Comparison of ENCODE assay signal across 13 mouse cellular contexts in the genomic region with DNA sequence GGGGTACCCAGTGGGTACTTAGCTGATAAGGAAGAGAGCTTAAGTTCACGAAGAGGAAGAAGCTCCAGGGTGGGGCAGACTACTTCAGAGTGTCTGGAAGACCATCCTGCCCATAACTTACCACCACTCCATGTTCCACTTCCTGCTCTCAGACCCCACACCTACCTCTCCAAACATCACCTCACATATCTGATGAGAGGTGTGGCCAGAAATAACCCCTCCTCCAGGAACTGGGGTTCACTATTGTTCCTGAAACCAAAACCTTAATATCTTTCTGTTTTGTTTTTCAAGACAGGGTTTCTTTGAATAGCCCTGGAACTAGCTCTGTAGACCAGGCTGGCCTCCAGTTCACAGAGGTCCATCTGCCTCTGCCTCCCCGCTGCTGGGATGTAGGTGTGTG. TPM values are rescaled to one million over a fixed set of nuclear protein-coding genes. Genes with fewer than 3 reads are reported as not detected.
DNase-seq lines count a peak whose midpoint lies in the region; ATAC-seq and TF ChIP-seq lines count a peak whose summit lies in the region.
"Had no signal": no experiment of that assay in that cellular context is flagged by ENCODE, and none has a peak within 500 bp of the region (broad histone marks: within the 10 kb centered on the region; RNA-seq: fewer than 3 reads in every experiment).

No protein-coding gene starts in this region.

- H3K4me1 ChIP-seq in embryonic facial prominence, embryonic 11.5 days (ENCODE audit: control insufficient read depth, insufficient read depth, low read length) = peaks cover 5% of the 10 kb centered on the region; the same call in 1 of the 2 replicates
- H3K4me1 ChIP-seq in forebrain, embryonic 13.5 days = peaks cover 87% of the 10 kb centered on the region
- peaks cover 50% of the 10 kb centered on the region for H3K4me1 ChIP-seq in hindbrain, postnatal 0 days (ENCODE audit: insufficient read depth, low read length)
- peaks cover 28% of the 10 kb centered on the region; the same call in 1 of the 2 replicates for H3K4me1 ChIP-seq in midbrain, postnatal 0 days (ENCODE audit: insufficient read depth, low read length)

- H3K9me3 ChIP-seq in embryonic facial prominence, embryonic 11.5 days (replicated peaks; ENCODE audit: control insufficient read depth, low read length) = no peaks in the 10 kb centered on the region
- no peaks in the 10 kb centered on the region for H3K9me3 ChIP-seq in forebrain, embryonic 13.5 days (replicated peaks)
- no peaks in the 10 kb centered on the region for H3K9me3 ChIP-seq in hindbrain, postnatal 0 days (ENCODE audit: low read length)
- no peaks in the 10 kb centered on the region for H3K9me3 ChIP-seq in midbrain, postnatal 0 days (ENCODE audit: low read length)
- H3K9me3 ChIP-seq: heart, embryonic 15.5 days had no signal

- H3K4me3 ChIP-seq in embryonic facial prominence, embryonic 11.5 days (ENCODE audit: low read depth, low read length) = no peak overlapping the region
- peak overlapping the region; percentile 12 for H3K4me3 ChIP-seq in forebrain, embryonic 13.5 days
- H3K4me3 ChIP-seq in hindbrain, postnatal 0 days (ENCODE audit: low read length) = no peak overlapping the region
- no peak overlapping the region for H3K4me3 ChIP-seq in midbrain, postnatal 0 days (ENCODE audit: low read depth, low read length)
- H3K4me3 ChIP-seq: heart, embryonic 15.5 days had no signal

- no peak overlapping the region for H3K9ac ChIP-seq in embryonic facial prominence, embryonic 11.5 days (replicated peaks; ENCODE audit: low read length)
- peak overlapping the region; percentile 49; the same call in 1 of the 2 replicates for H3K9ac ChIP-seq in forebrain, embryonic 13.5 days
- H3K9ac ChIP-seq in hindbrain, postnatal 0 days (replicated peaks; ENCODE audit: low read length) = no peak overlapping the region
- H3K9ac ChIP-seq in midbrain, postnatal 0 days (replicated peaks; ENCODE audit: low read length, poor library complexity, severe bottlenecking) = no peak overlapping the region; the same call in 1 of the 2 replicates
- H3K9ac ChIP-seq: heart, embryonic 15.5 days had no signal

- peaks cover 3% of the 10 kb centered on the region; the same call in 1 of the 2 replicates for H3K36me3 ChIP-seq in embryonic facial prominence, embryonic 11.5 days (replicated peaks; ENCODE audit: control insufficient read depth, insufficient read depth, low read depth, low read length)
- peaks cover 27% of the 10 kb centered on the region for H3K36me3 ChIP-seq in forebrain, embryonic 13.5 days (ENCODE audit: poor library complexity, severe bottlenecking)
- 0 out of 2 replicates have a peak, but pooled peaks cover 4% of the 10 kb centered on the region for H3K36me3 ChIP-seq in hindbrain, postnatal 0 days (ENCODE audit: insufficient read depth, low read length)
- H3K36me3 ChIP-seq in midbrain, postnatal 0 days (ENCODE audit: insufficient read depth, low read length) = no peaks in the 10 kb centered on the region
- H3K36me3 ChIP-seq: heart, embryonic 15.5 days had no signal

- 0 out of 2 replicates have a peak overlapping the region, but pooled peaks have one; percentile 31 for H3K27ac ChIP-seq in embryonic facial prominence, embryonic 11.5 days (replicated peaks; ENCODE audit: low read depth, low read length)
- peak overlapping the region; percentile 88 for H3K27ac ChIP-seq in forebrain, embryonic 13.5 days
- H3K27ac ChIP-seq in hindbrain, postnatal 0 days = peak overlapping the region; percentile 9; the same call in 1 of the 2 replicates
- no peak overlapping the region for H3K27ac ChIP-seq in midbrain, postnatal 0 days (ENCODE audit: low read depth, low read length)
- H3K27ac ChIP-seq: heart, embryonic 15.5 days; stomach, postnatal 0 days had no signal

- no peak for DNase-seq in embryonic facial prominence, embryonic 11.5 days (ENCODE audit: low spot score)
- no peak for DNase-seq in hindbrain, postnatal 0 days (ENCODE audit: low spot score)
- DNase-seq in midbrain, postnatal 0 days (ENCODE audit: low spot score) = no peak
- DNase-seq in cerebellum, postnatal 14 days = no peak
- no peak for DNase-seq in gastrocnemius, postnatal 10 days
- DNase-seq in spleen, postnatal 4 days (ENCODE audit: low spot score in 2 of 2) = no peak
- DNase-seq: layer of hippocampus, adult 9-11 months; liver had no signal

- 74% methylated on average over 2 of the region's 2 CpGs for WGBS in embryonic facial prominence, embryonic 11.5 days
- WGBS in forebrain, embryonic 13.5 days = 72% methylated on average over 2 of the region's 2 CpGs
- WGBS in hindbrain, postnatal 0 days = 80% methylated on average over 2 of the region's 2 CpGs
- WGBS in midbrain, postnatal 0 days = 69% methylated on average over 2 of the region's 2 CpGs

- no peak for TF ChIP-seq CTCF in hindbrain, postnatal 0 days (IDR thresholded peaks at IDR 0.05; ENCODE audit: low read depth)
- TF ChIP-seq CTCF in midbrain, postnatal 0 days (IDR thresholded peaks at IDR 0.05) = no peak

- H3K27me3 ChIP-seq in embryonic facial prominence, embryonic 11.5 days (ENCODE audit: control insufficient read depth, insufficient read depth, low read length) = no peaks in the 10 kb centered on the region
- no peaks in the 10 kb centered on the region for H3K27me3 ChIP-seq in forebrain, embryonic 13.5 days
- no peaks in the 10 kb centered on the region for H3K27me3 ChIP-seq in hindbrain, postnatal 0 days (ENCODE audit: insufficient read depth, low read length)
- no peaks in the 10 kb centered on the region for H3K27me3 ChIP-seq in midbrain, postnatal 0 days (ENCODE audit: insufficient read depth, low read length)

- 0 out of 2 replicates have a peak overlapping the region, but pooled peaks have one; percentile 2 for H3K4me2 ChIP-seq in embryonic facial prominence, embryonic 11.5 days (ENCODE audit: low read depth, low read length)
- peak overlapping the region; percentile 81 for H3K4me2 ChIP-seq in forebrain, embryonic 13.5 days
- H3K4me2 ChIP-seq in hindbrain, postnatal 0 days (ENCODE audit: low read depth, low read length) = peak overlapping the region; percentile 31; the same call in 1 of the 2 replicates
- H3K4me2 ChIP-seq in midbrain, postnatal 0 days (ENCODE audit: low read depth, low read length, poor library complexity, severe bottlenecking) = peak overlapping the region; percentile 38; the same call in 1 of the 2 replicates
- H3K4me2 ChIP-seq: heart, embryonic 15.5 days had no signal

- ATAC-seq in embryonic facial prominence, embryonic 11.5 days (replicated peaks; ENCODE audit: insufficient number of reproducible peaks, low FRiP score, low TSS enrichment, low read depth) = no peak
- no peak for ATAC-seq in forebrain, embryonic 13.5 days
- no peak for ATAC-seq in hindbrain, postnatal 0 days
- ATAC-seq in midbrain, postnatal 0 days (ENCODE audit: low FRiP score) = no peak
- ATAC-seq: lung, postnatal 0 days had no signal

RNA-seq across cellular contexts. Expression of gene Fam110a, which starts 12.2 kb away (rescaled TPM):
- polyA plus RNA-seq in embryonic facial prominence, embryonic 11.5 days (2014; fragmentation: Nextera tagmentation; extraction: Ambion mirVana) = 31.7 and 34.8 TPM in 2 replicates
- 88.9 and 99.0 TPM in 2 replicates for polyA plus RNA-seq in forebrain, embryonic 13.5 days (2015; fragmentation: Nextera tagmentation; extraction: Ambion mirVana)
- total RNA-seq in hindbrain, postnatal 0 days (2014; rRNA removed) = 25.4 and 27.3 TPM in 2 replicates
- 35.8 and 36.5 TPM in 2 replicates for polyA plus RNA-seq in hindbrain, postnatal 0 days (2015; fragmentation: Nextera tagmentation; extraction: Ambion mirVana)
- total RNA-seq in midbrain, postnatal 0 days (2014; rRNA removed) = 25.9 and 28.7 TPM in 2 replicates
- 36.1 and 43.5 TPM in 2 replicates for polyA plus RNA-seq in midbrain, postnatal 0 days (2015; fragmentation: Nextera tagmentation; extraction: Ambion mirVana)
- 1 to 10 TPM; 5.6 to 6.6 TPM for total RNA-seq in gastrocnemius, postnatal 10 days (2021)

RNA-seq across cellular contexts. Expression of gene Slc52a3, which starts 28.5 kb away (rescaled TPM):
- 0.36 and 0.72 TPM in 2 replicates for polyA plus RNA-seq in embryonic facial prominence, embryonic 11.5 days (2014; fragmentation: Nextera tagmentation; extraction: Ambion mirVana)
- 0.71 and 0.87 TPM in 2 replicates for polyA plus RNA-seq in forebrain, embryonic 13.5 days (2015; fragmentation: Nextera tagmentation; extraction: Ambion mirVana)
- 2.7 and 3.1 TPM in 2 replicates for total RNA-seq in hindbrain, postnatal 0 days (2014; rRNA removed)
- 2.6 and 2.7 TPM in 2 replicates for polyA plus RNA-seq in hindbrain, postnatal 0 days (2015; fragmentation: Nextera tagmentation; extraction: Ambion mirVana)
- total RNA-seq in midbrain, postnatal 0 days (2014; rRNA removed) = 2.6 and 3.5 TPM in 2 replicates
- 2.2 and 2.6 TPM in 2 replicates for polyA plus RNA-seq in midbrain, postnatal 0 days (2015; fragmentation: Nextera tagmentation; extraction: Ambion mirVana)
- 1 to 10 TPM; 1.1 to 1.3 TPM for total RNA-seq in gastrocnemius, postnatal 10 days (2021)

RNA-seq across cellular contexts. Expression of gene Angpt4, which starts 56.8 kb away (rescaled TPM):
- 0.45 and 0.52 TPM in 2 replicates for polyA plus RNA-seq in embryonic facial prominence, embryonic 11.5 days (2014; fragmentation: Nextera tagmentation; extraction: Ambion mirVana)
- not detected in 2 replicates for polyA plus RNA-seq in forebrain, embryonic 13.5 days (2015; fragmentation: Nextera tagmentation; extraction: Ambion mirVana)
- 0.10 and 0.14 TPM in 2 replicates for total RNA-seq in hindbrain, postnatal 0 days (2014; rRNA removed)
- polyA plus RNA-seq in hindbrain, postnatal 0 days (2015; fragmentation: Nextera tagmentation; extraction: Ambion mirVana) = 0.28 and 0.29 TPM in 2 replicates
- 0.24 and 0.38 TPM in 2 replicates for total RNA-seq in midbrain, postnatal 0 days (2014; rRNA removed)
- 0.09 and 0.25 TPM in 2 replicates for polyA plus RNA-seq in midbrain, postnatal 0 days (2015; fragmentation: Nextera tagmentation; extraction: Ambion mirVana)
- total RNA-seq in gastrocnemius, postnatal 10 days (2021) = under 1 TPM; 0.26 to 0.47 TPM
- total RNA-seq: common myeloid progenitor, adult 5-6 weeks had no signal

Comparison
In these comparisons a context has a peak if more than half of its experiments do, and no peak if none do; other contexts are left out.
1. H3K4me2 ChIP-seq: peak in every context shown above with its lines; median percentile 81 in forebrain, embryonic 13.5 days; 38 in midbrain, postnatal 0 days; 31 in hindbrain, postnatal 0 days; 2 in embryonic facial prominence, embryonic 11.5 days.